Mouse (Mus musculus): ENCODE measurements at regions not wholly inside any gene's neighbourhood (a gene's known extent, or its start where the extent isn't known, plus 50 kb on each side); places are given as distances from the start of the nearest gene placed in this dataset.
A peak's percentile ranks its signal among the peaks of the same experiment; 100 is the strongest.

DNA sequence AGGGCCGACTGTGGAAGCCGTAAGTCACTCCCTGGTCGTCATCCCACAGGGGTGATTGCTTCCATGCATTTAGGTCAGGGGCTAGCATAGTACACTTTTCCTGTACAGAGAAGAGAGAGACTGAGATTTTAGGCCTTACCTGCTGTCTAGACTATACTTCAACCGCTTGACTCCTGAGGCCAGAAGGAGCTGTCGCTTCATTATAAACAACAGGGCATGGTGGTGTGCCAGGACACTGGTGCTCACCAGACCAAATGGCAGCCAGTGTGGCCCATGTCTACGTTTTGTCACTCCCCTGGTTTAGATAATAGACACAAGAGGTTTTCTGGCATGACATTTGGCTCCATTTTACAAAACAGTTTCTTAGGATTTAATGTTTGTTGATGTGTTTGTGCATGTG is 79.4 kb downstream of the Gas1 start:
- Histone ChIP-seq H3K9me3 (no peaks in the 10 kb centered on the region; the same call in none of the 2 replicates), H3K9ac (no peak overlapping the region), H3K27ac (replicated peaks) (no peak overlapping the region), H3K4me1 (no peaks in the 10 kb centered on the region), H3K4me3 (no peak overlapping the region), H3K27me3 (replicated peaks) (no peaks in the 10 kb centered on the region), H3K36me3 (no peaks in the 10 kb centered on the region), H3K4me2 (no peak overlapping the region)
- no peak for ATAC-seq (ENCODE audit: extremely low read depth, insufficient number of reproducible peaks, low FRiP score, low TSS enrichment)
- 71% methylated on average over 6 of the region's 6 CpGs for WGBS

DNA sequence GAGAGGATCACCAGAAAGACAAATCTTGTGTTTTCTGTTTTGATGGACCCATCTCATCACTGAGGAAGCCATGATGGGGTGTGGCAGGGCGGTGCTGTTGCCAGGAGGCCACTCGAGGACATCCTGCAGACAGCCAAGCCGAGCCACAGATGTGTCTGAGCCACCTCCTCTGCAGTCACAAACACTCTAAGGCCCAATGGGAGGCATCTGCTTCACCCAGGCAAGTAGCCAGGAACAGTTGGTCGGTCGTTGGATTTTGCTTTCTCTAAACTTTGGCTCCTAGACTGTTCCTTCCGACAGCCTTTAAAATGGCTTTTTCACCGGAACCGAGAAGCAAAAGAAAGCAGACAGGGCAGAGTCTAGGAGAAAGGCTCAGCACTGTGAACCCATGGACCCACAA is 90.5 kb downstream of the Gas1 start:
- Histone ChIP-seq H3K27ac (replicated peaks) (no peak overlapping the region), H3K27me3 (replicated peaks) (no peaks in the 10 kb centered on the region), H3K9ac (no peak overlapping the region), H3K4me3 (no peak overlapping the region), H3K36me3 (no peaks in the 10 kb centered on the region), H3K9me3 (0 out of 2 replicates have a peak, but pooled peaks cover 2% of the 10 kb centered on the region), H3K4me2 (no peak overlapping the region), H3K4me1 (peaks cover 7% of the 10 kb centered on the region)
- WGBS = 80% methylated on average over 8 of the region's 8 CpGs
- ATAC-seq (ENCODE audit: extremely low read depth, insufficient number of reproducible peaks, low FRiP score, low TSS enrichment) = no peak

DNA sequence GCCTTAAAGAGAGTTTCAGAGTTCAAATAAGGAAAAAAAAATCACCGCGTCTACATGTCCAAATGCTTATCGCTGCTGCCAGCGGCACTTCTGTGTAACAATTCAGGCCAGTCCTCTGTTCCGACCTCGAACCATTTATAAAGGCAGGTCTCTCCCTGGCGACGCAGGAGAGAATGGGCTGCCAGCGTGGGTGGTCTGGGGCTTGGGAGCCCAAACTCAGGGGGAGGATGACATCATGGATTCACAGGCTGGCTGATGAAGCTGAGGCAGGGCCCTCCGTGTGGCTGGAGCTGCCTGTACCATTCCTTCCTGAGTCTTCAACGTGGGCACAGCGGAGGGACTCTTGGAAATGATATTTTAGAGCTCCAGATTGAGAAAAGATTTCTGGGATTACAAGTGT is 92.2 kb downstream of the Gas1 start:
- Histone ChIP-seq H3K4me2 (peak overlapping the region; percentile 42), H3K9ac (no peak overlapping the region), H3K9me3 (0 out of 2 replicates have a peak, but pooled peaks cover 2% of the 10 kb centered on the region), H3K4me3 (no peak overlapping the region), H3K4me1 (peaks cover 14% of the 10 kb centered on the region), H3K36me3 (no peaks in the 10 kb centered on the region), H3K27ac (replicated peaks) (no peak overlapping the region), H3K27me3 (replicated peaks) (no peaks in the 10 kb centered on the region)
- no peak for ATAC-seq (ENCODE audit: extremely low read depth, insufficient number of reproducible peaks, low FRiP score, low TSS enrichment)
- WGBS = 27% methylated on average over 12 of the region's 12 CpGs

DNA sequence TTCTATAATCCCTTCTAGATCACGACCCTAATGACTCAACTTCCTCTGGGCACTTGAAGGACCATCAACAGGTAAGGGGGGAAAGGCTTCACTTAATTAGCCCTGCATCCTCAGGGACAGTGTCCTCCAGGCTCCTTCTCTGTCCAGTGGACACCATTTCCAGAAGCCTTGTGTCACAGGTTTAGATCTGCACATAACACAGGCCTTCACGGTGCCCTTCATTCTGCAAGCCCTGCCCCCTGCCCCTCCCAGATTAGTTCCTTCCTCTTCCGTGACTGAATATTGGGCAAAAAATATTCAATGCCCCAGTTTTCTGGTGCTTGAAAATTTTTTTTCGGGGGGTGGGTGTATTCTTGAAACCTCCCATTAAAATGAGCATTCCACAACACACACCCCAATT is 92.9 kb downstream of the Gas1 start:
- Histone ChIP-seq H3K4me3 (no peak overlapping the region), H3K9ac (no peak overlapping the region), H3K27me3 (replicated peaks) (no peaks in the 10 kb centered on the region), H3K36me3 (no peaks in the 10 kb centered on the region), H3K9me3 (no peaks in the 10 kb centered on the region), H3K4me1 (peaks cover 14% of the 10 kb centered on the region), H3K27ac (replicated peaks) (no peak overlapping the region), H3K4me2 (no peak overlapping the region)
- ATAC-seq (ENCODE audit: extremely low read depth, insufficient number of reproducible peaks, low FRiP score, low TSS enrichment) = no peak
- WGBS = 62% methylated on average over 4 of the region's 4 CpGs

DNA sequence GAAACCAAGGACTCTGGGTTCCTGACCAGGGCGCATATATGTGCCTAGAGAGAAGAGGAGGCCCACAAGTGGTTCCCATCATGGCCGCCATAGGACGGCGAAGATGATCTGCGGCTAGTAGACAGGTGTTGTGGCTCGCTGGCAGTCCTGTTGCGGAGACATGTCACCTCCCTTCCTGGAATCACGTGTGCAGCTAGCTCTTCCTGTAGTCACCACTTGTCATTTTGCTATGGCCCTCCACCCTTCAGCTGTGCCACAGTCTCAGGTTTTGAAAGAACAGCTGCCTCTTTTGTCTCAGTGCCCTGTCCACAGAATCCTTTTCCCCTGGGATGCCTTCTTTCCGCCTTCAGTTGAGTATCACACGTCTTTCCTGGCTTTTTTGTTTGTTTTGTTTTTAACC is 97.1 kb downstream of the Gas1 start:
- H3K9ac ChIP-seq = no peak overlapping the region
- WGBS = 82% methylated on average over 10 of the region's 10 CpGs
- no peak overlapping the region for H3K4me3 ChIP-seq
- H3K4me2 ChIP-seq = no peak overlapping the region
- H3K27me3 ChIP-seq (replicated peaks) = no peaks in the 10 kb centered on the region
- no peaks in the 10 kb centered on the region for H3K36me3 ChIP-seq
- H3K9me3 ChIP-seq = no peaks in the 10 kb centered on the region
- H3K27ac ChIP-seq (replicated peaks) = no peak overlapping the region
- no peak for ATAC-seq (ENCODE audit: extremely low read depth, insufficient number of reproducible peaks, low FRiP score, low TSS enrichment)
- H3K4me1 ChIP-seq = peaks cover 13% of the 10 kb centered on the region

DNA sequence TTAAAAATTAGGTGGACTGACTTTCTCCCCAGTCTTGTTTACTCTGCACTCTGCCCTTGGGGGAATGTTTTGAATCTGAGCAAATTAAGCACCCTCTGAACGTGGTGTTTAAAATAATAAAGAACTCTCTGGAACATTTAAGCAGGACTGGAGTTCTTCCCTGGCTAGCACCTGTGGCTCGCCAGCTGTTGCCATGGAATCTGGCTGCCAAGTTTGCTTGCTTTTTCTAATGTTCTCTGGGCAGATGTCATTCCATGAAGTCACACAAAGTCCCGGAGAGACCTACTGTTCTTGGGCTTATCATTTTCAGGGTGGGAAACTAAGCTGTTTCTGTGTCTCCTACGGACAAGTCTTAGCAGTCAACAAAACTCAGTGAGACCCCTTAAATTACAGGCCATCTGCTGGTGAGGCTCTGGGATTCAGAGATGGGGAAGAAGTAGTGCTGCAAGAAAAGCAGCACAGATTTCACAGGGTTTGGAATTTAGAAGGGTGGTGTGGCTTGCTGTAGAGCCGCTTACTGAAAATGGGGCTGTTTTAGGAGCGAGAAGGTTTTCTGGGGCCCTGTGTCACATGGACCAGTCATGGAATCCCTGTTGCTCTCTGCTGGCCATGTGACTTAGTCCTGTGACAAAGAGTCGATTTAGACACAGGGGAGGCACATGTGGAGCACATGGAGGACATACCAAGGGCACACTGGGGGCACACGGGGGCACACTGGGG is 98.7 kb downstream of the Gas1 start:
- no peaks in the 10 kb centered on the region for H3K27me3 ChIP-seq (replicated peaks)
- H3K4me1 ChIP-seq = peaks cover 7% of the 10 kb centered on the region; the same call in 1 of the 2 replicates
- no peaks in the 10 kb centered on the region for H3K36me3 ChIP-seq
- no peaks in the 10 kb centered on the region for H3K9me3 ChIP-seq
- 71% methylated on average over 8 of the region's 8 CpGs for WGBS
- H3K9ac ChIP-seq = no peak overlapping the region
- ATAC-seq (ENCODE audit: extremely low read depth, insufficient number of reproducible peaks, low FRiP score, low TSS enrichment) = no peak
- no peak overlapping the region for H3K4me2 ChIP-seq
- no peak overlapping the region for H3K4me3 ChIP-seq
- H3K27ac ChIP-seq (replicated peaks) = no peak overlapping the region

DNA sequence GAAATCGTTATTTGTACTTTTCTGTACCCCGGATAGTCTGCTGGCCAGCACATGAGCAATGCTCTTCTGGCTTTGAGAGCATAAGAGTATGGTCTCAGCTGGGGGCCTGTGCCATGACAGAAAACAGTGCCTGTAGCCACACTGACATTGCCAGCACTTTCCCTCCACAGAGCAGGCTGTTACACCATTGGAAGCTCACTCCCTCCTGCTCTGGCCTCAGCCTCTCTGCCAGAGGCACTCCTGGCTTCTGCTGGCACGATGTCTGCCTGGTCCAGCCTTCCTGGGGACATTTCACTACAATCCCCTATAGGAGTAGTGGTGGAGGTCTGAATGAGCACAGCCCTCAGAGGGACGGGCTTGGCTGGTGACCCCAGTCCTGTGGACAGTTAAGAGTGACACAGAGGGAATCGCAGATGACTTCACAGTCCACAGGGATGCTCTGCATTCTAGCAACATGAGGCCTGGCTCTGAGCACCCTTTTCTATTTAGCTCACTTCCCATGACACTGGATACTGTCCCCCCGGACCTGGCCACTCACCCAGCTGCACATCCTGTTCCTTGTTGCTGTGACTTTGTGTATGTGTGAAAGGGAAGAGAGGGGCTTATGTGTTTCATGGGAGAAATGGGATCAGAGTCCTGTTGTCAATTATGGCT is 100.9 kb downstream of the Gas1 start:
- Histone ChIP-seq H3K27ac (replicated peaks) (no peak overlapping the region), H3K27me3 (replicated peaks) (no peaks in the 10 kb centered on the region), H3K4me1 (peaks cover 7% of the 10 kb centered on the region; the same call in 1 of the 2 replicates), H3K36me3 (no peaks in the 10 kb centered on the region), H3K4me2 (no peak overlapping the region), H3K9ac (no peak overlapping the region), H3K4me3 (no peak overlapping the region), H3K9me3 (no peaks in the 10 kb centered on the region)
- 54% methylated on average over 6 of the region's 6 CpGs for WGBS
- no peak; the same call in 1 of the 2 replicates for ATAC-seq (ENCODE audit: extremely low read depth, insufficient number of reproducible peaks, low FRiP score, low TSS enrichment)

DNA sequence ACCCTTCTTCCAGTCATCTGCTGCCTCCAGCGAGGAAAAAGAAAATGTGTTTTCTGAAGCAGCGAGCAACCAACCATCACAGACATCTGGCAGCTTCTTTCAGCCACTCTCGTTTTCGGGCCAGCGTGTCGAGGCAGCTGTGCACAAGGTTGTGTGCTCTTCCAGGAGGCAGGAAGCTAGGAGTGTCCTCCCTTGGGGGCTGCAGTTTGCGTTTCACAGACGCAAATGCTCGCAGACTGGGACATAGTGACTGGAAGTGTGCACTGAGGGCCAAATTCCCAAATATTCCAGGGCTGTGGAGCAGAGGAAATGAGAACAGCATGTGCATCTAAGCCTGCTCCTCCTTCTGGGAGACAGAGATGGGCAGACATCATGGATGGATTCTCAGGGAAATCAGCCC is 105.6 kb downstream of the Gas1 start:
- ATAC-seq (ENCODE audit: extremely low read depth, insufficient number of reproducible peaks, low FRiP score, low TSS enrichment) = no peak
- H3K9me3 ChIP-seq = no peaks in the 10 kb centered on the region
- H3K4me2 ChIP-seq = no peak overlapping the region
- no peak overlapping the region for H3K27ac ChIP-seq (replicated peaks)
- 64% methylated on average over 9 of the region's 9 CpGs for WGBS
- H3K36me3 ChIP-seq = no peaks in the 10 kb centered on the region
- no peaks in the 10 kb centered on the region for H3K27me3 ChIP-seq (replicated peaks)
- no peak overlapping the region for H3K9ac ChIP-seq
- H3K4me3 ChIP-seq = no peak overlapping the region
- H3K4me1 ChIP-seq = peaks cover 12% of the 10 kb centered on the region

DNA sequence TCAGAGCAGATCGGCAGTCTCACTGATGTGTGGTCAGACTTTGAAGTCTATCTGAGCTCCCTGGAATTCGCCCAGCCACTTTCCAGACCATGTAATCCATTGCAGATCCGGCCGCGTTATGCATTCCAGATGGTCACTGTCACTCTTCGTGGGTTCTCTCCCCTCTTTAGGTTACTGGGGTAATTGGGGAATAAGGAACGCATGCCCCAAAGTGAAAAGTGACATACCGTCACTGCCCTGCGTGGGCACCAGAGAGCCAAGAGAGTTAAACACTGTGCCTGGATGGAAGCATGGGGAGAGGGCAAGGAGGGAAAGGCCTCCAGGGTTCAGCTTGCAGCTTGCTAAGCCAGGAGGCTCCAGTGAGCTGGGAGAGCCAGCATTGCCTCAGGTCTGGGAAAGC is 108.0 kb downstream of the Gas1 start:
- Histone ChIP-seq H3K27ac (replicated peaks) (0 out of 2 replicates have a peak overlapping the region, but pooled peaks have one; percentile 8), H3K27me3 (replicated peaks) (no peaks in the 10 kb centered on the region), H3K4me3 (no peak overlapping the region), H3K4me1 (peaks cover 12% of the 10 kb centered on the region), H3K36me3 (no peaks in the 10 kb centered on the region), H3K9me3 (no peaks in the 10 kb centered on the region), H3K4me2 (0 out of 2 replicates have a peak overlapping the region, but pooled peaks have one; percentile 9), H3K9ac (no peak overlapping the region)
- 25% methylated on average over 9 of the region's 9 CpGs for WGBS
- no peak for ATAC-seq (ENCODE audit: extremely low read depth, insufficient number of reproducible peaks, low FRiP score, low TSS enrichment)

DNA sequence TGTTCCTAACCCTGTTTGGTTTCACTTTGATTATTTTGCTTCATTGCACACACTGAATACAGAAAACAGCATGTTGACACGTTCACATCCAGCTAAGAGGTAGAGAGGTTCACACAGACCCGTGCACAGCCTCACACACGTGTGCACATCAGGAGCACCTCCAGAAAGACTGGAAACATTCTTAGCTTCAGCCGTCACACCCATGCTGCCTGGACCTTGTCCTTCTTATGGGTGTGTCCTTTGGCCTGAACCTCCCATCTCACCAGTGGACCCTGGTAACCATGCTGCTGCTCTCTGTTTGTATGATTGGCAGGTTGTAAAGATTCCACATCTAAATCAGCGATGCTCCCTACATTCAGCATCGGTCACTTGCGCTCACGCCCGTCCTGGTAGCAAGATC is 109.8 kb downstream of the Gas1 start:
- Histone ChIP-seq H3K4me3 (no peak overlapping the region), H3K4me2 (no peak overlapping the region), H3K27me3 (replicated peaks) (no peaks in the 10 kb centered on the region), H3K9me3 (no peaks in the 10 kb centered on the region), H3K36me3 (no peaks in the 10 kb centered on the region), H3K4me1 (peaks cover 12% of the 10 kb centered on the region), H3K9ac (no peak overlapping the region), H3K27ac (replicated peaks) (no peak overlapping the region)
- no peak for ATAC-seq (ENCODE audit: extremely low read depth, insufficient number of reproducible peaks, low FRiP score, low TSS enrichment)
- 86% methylated on average over 9 of the region's 9 CpGs for WGBS

DNA sequence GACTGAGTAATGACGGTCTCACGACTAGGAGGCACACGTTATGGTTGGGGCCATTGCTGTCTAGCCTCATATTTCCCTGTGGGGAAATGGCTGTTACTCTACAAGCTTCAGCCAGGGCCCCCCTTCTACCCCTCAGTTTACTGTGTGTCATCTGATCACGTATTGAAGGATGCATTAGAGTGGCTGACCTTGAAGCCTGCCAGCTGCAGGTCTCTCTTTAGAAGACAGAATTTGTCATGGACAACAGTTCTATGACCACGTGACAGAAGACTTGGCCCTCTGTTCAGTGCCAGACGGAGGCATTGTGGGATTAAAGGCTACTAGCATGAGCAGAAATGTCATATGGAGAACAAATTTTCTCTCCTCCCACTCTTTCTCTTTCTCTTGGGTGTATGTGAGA is 115.6 kb downstream of the Gas1 start:
- Histone ChIP-seq H3K9ac (no peak overlapping the region), H3K9me3 (no peaks in the 10 kb centered on the region), H3K4me1 (no peaks in the 10 kb centered on the region), H3K27ac (replicated peaks) (no peak overlapping the region), H3K36me3 (no peaks in the 10 kb centered on the region), H3K4me2 (no peak overlapping the region), H3K27me3 (replicated peaks) (no peaks in the 10 kb centered on the region), H3K4me3 (no peak overlapping the region)
- no peak for ATAC-seq (ENCODE audit: extremely low read depth, insufficient number of reproducible peaks, low FRiP score, low TSS enrichment)
- 78% methylated on average over 6 of the region's 6 CpGs for WGBS

DNA sequence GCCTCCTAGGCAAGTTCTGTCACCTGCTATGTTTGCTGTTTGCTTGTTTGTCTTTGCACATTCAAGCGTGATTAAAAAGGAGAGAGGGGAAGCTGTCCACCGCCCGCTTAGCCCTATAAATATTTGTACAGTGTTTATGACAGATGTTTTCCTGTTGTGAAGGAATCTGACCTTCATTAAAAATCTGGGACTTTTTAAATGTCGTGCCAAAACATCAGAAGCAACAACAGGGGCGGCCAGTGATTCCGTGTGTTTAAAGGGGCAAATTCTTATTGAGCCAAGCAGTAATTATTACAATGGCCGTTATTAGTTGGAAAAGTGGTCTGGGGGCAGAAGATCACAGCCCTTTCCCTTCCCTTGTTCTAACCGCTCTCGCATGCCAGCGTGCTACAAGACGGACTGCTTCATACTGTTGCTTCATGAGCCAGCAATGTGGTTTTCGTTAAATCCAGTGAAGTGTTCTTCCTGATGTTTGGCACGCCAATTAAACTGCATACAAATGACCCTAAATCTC is 119.3 kb downstream of the Gas1 start:
- Histone ChIP-seq H3K4me3 (no peak overlapping the region), H3K4me1 (no peaks in the 10 kb centered on the region), H3K27ac (replicated peaks) (no peak overlapping the region), H3K4me2 (no peak overlapping the region), H3K36me3 (no peaks in the 10 kb centered on the region), H3K9ac (no peak overlapping the region), H3K27me3 (replicated peaks) (no peaks in the 10 kb centered on the region), H3K9me3 (no peaks in the 10 kb centered on the region)
- 62% methylated on average over 13 of the region's 13 CpGs for WGBS
- ATAC-seq (ENCODE audit: extremely low read depth, insufficient number of reproducible peaks, low FRiP score, low TSS enrichment) = no peak
